Mouse (Mus musculus) lung, postnatal 14 days (tissue): ENCODE measurements around the gene Sec14l1.
A peak's percentile ranks its signal among the peaks of the same experiment; 100 is the strongest.

Experiments used
- DNase-seq: peaks from one replicate; pipeline ENCODE4 v3.0.0; 2021

Sec14l1 gene

GRCm38 (mm10) chr11:117185076-117185933, 70.3 kb downstream of the Sec14l1 start:
- DNase-seq = no peak

- no peak for DNase-seq
These were observed 76.6 kb downstream of the Sec14l1 start for GRCm38 (mm10) chr11:117191524-117191923.

GRCm38 (mm10) chr11:117194475-117194937, 79.5 kb downstream of the Sec14l1 start:
- DNase-seq = no peak

- no peak for DNase-seq
These were observed 80.6 kb downstream of the Sec14l1 start for GRCm38 (mm10) chr11:117195616-117196015.

- DNase-seq = no peak
These were observed 81.7 kb downstream of the Sec14l1 start for GRCm38 (mm10) chr11:117196681-117197080.

GRCm38 (mm10) chr11:117198122-117198521, 83.2 kb downstream of the Sec14l1 start:
- DNase-seq = no peak

- DNase-seq = peak; percentile 34
These were observed 84.6 kb downstream of the Sec14l1 start, which contains the start of gene Sept9 for GRCm38 (mm10) chr11:117199282-117200175. Gene Sept9, plus strand, starts transcription at chr11:117199661.

- no peak for DNase-seq
These were observed 86.9 kb downstream of the Sec14l1 start for GRCm38 (mm10) chr11:117201846-117202245.

- DNase-seq = no peak
These were observed 89.6 kb downstream of the Sec14l1 start for GRCm38 (mm10) chr11:117204606-117205005.

GRCm38 (mm10) chr11:117205042-117205441, 90.1 kb downstream of the Sec14l1 start:
- DNase-seq = no peak

GRCm38 (mm10) chr11:117205447-117205846, 90.5 kb downstream of the Sec14l1 start:
- DNase-seq = no peak

GRCm38 (mm10) chr11:117207436-117207835, 92.5 kb downstream of the Sec14l1 start:
- no peak for DNase-seq

- no peak for DNase-seq
These were observed 93.2 kb downstream of the Sec14l1 start for GRCm38 (mm10) chr11:117208151-117208673.
